In genomic region chr13:23755000-23755399, GRCm38 (mm10) we compare ENCODE assay signal across 19 mouse cellular contexts. TPM values are rescaled to one million over a fixed set of nuclear protein-coding genes. Genes with fewer than 3 reads are reported as not detected.
DNase-seq lines count a peak whose midpoint lies in the region; ATAC-seq and TF ChIP-seq lines count a peak whose summit lies in the region.
"Had no signal": no experiment of that assay in that cellular context is flagged by ENCODE, and none has a peak within 500 bp of the region (broad histone marks: within the 10 kb centered on the region; RNA-seq: fewer than 3 reads in every experiment).

No protein-coding gene starts in this region.

- TF ChIP-seq CTCF in liver, postnatal 0 days (IDR thresholded peaks at IDR 0.05; ENCODE audit: low read depth), result no peak

- no peaks in the 10 kb centered on the region for H3K27me3 ChIP-seq in forebrain, embryonic 10.5 days (ENCODE audit: poor library complexity, severe bottlenecking)
- H3K27me3 ChIP-seq in forebrain, embryonic 13.5 days, result no peaks in the 10 kb centered on the region
- no peaks in the 10 kb centered on the region for H3K27me3 ChIP-seq in liver, embryonic 11.5 days (replicated peaks; ENCODE audit: control insufficient read depth, insufficient read depth, low read length)
- H3K27me3 ChIP-seq in embryonic facial prominence, embryonic 14.5 days (replicated peaks; ENCODE audit: control insufficient read depth, insufficient read depth, low read length), result no peaks in the 10 kb centered on the region
- no peaks in the 10 kb centered on the region for H3K27me3 ChIP-seq in liver, postnatal 0 days (ENCODE audit: insufficient read depth, low read length)

- H3K4me2 ChIP-seq in forebrain, embryonic 13.5 days, result no peak overlapping the region
- H3K4me2 ChIP-seq in liver, embryonic 11.5 days, result no peak overlapping the region
- no peak overlapping the region for H3K4me2 ChIP-seq in embryonic facial prominence, embryonic 14.5 days (ENCODE audit: low read depth, low read length)
- H3K4me2 ChIP-seq in liver, postnatal 0 days (ENCODE audit: low read depth, low read length), result no peak overlapping the region

- peaks cover 46% of the 10 kb centered on the region for H3K4me1 ChIP-seq in forebrain, embryonic 10.5 days
- H3K4me1 ChIP-seq in forebrain, embryonic 13.5 days, result peaks cover 20% of the 10 kb centered on the region
- H3K4me1 ChIP-seq in liver, embryonic 11.5 days (replicated peaks; ENCODE audit: control insufficient read depth, insufficient read depth, low read length), result peaks cover 18% of the 10 kb centered on the region; the same call in 1 of the 2 replicates
- peaks cover 6% of the 10 kb centered on the region; the same call in 1 of the 2 replicates for H3K4me1 ChIP-seq in embryonic facial prominence, embryonic 14.5 days (ENCODE audit: control insufficient read depth, insufficient read depth, low read length)
- peaks cover 6% of the 10 kb centered on the region; the same call in 1 of the 2 replicates for H3K4me1 ChIP-seq in liver, postnatal 0 days (ENCODE audit: insufficient read depth)

- peak overlapping the region; percentile 91 for H3K27ac ChIP-seq in forebrain, embryonic 10.5 days
- no peak overlapping the region for H3K27ac ChIP-seq in forebrain, embryonic 13.5 days
- peak overlapping the region; percentile 63 for H3K27ac ChIP-seq in liver, embryonic 11.5 days (ENCODE audit: low read depth, low read length)
- peak overlapping the region; percentile 58 for H3K27ac ChIP-seq in embryonic facial prominence, embryonic 14.5 days (replicated peaks; ENCODE audit: low read depth, low read length)
- peak overlapping the region; percentile 60 for H3K27ac ChIP-seq in liver, postnatal 0 days (ENCODE audit: low read depth)
- H3K27ac ChIP-seq: hindbrain, postnatal 0 days had no signal

- no peak overlapping the region for H3K9ac ChIP-seq in forebrain, embryonic 13.5 days
- no peak overlapping the region for H3K9ac ChIP-seq in liver, embryonic 11.5 days (ENCODE audit: low read depth, low read length)
- H3K9ac ChIP-seq in embryonic facial prominence, embryonic 14.5 days (ENCODE audit: low read depth, low read length), result no peak overlapping the region
- no peak overlapping the region for H3K9ac ChIP-seq in liver, postnatal 0 days (replicated peaks)

- H3K36me3 ChIP-seq in forebrain, embryonic 10.5 days (replicated peaks), result no peaks in the 10 kb centered on the region
- H3K36me3 ChIP-seq in forebrain, embryonic 13.5 days (ENCODE audit: poor library complexity, severe bottlenecking), result no peaks in the 10 kb centered on the region
- no peaks in the 10 kb centered on the region for H3K36me3 ChIP-seq in liver, embryonic 11.5 days (ENCODE audit: control insufficient read depth, insufficient read depth, low read length)
- no peaks in the 10 kb centered on the region for H3K36me3 ChIP-seq in embryonic facial prominence, embryonic 14.5 days (ENCODE audit: control insufficient read depth, insufficient read depth, low read length)
- no peaks in the 10 kb centered on the region for H3K36me3 ChIP-seq in liver, postnatal 0 days (replicated peaks; ENCODE audit: insufficient read depth, low read length)

- TF ChIP-seq EP300 in liver, postnatal 0 days (IDR thresholded peaks at IDR 0.05; ENCODE audit: low read depth), result no peak

- H3K9me3 ChIP-seq in forebrain, embryonic 10.5 days, result no peaks in the 10 kb centered on the region
- no peaks in the 10 kb centered on the region for H3K9me3 ChIP-seq in forebrain, embryonic 13.5 days (replicated peaks)
- no peaks in the 10 kb centered on the region for H3K9me3 ChIP-seq in liver, embryonic 11.5 days (ENCODE audit: control insufficient read depth, low read length)
- H3K9me3 ChIP-seq in embryonic facial prominence, embryonic 14.5 days (ENCODE audit: control insufficient read depth, low read length), result no peaks in the 10 kb centered on the region
- no peaks in the 10 kb centered on the region for H3K9me3 ChIP-seq in liver, postnatal 0 days (ENCODE audit: low read length)

- H3K4me3 ChIP-seq in forebrain, embryonic 10.5 days, result no peak overlapping the region
- no peak overlapping the region for H3K4me3 ChIP-seq in forebrain, embryonic 13.5 days
- no peak overlapping the region for H3K4me3 ChIP-seq in liver, embryonic 11.5 days (ENCODE audit: low read depth, low read length)
- H3K4me3 ChIP-seq in embryonic facial prominence, embryonic 14.5 days (ENCODE audit: low read depth, low read length), result no peak overlapping the region
- no peak overlapping the region for H3K4me3 ChIP-seq in liver, postnatal 0 days (ENCODE audit: low read depth, low read length)

- no peak for DNase-seq in forebrain, embryonic 10.5 days (ENCODE audit: extremely low spot score, low spot score)
- DNase-seq in liver, embryonic 11.5 days (ENCODE audit: low spot score), result no peak
- DNase-seq in liver, result no peak
- no peak for DNase-seq in embryonic facial prominence, embryonic 14.5 days (ENCODE audit: low spot score)
- DNase-seq in liver, postnatal 0 days, result no peak
- no peak for DNase-seq in cerebellum, postnatal 4 days (ENCODE audit: low spot score in 2 of 2)
- DNase-seq: cerebellum, postnatal 14 days; gastrocnemius, postnatal 36 days; kidney, adult 2 months; kidney, postnatal 36 days; right cerebral cortex, postnatal 14 days; thymus, postnatal 14 days had no signal

- ATAC-seq in forebrain, embryonic 13.5 days, result no peak
- no peak for ATAC-seq in liver, embryonic 11.5 days (replicated peaks; ENCODE audit: low FRiP score)
- no peak for ATAC-seq in embryonic facial prominence, embryonic 14.5 days (ENCODE audit: low read depth)
- ATAC-seq in liver, postnatal 0 days, result no peak
- no peak for ATAC-seq in megakaryocyte-erythroid progenitor cell, adult 5-6 weeks (replicated peaks; ENCODE audit: low FRiP score, low TSS enrichment, poor library complexity, severe bottlenecking)
- ATAC-seq: CD4-positive, CD25-positive, alpha-beta regulatory T cell, adult 4 months; hindbrain, postnatal 0 days; midbrain, embryonic 16.5 days had no signal

RNA-seq across cellular contexts. Expression of gene Hist1h4b, which starts 1.8 kb away (rescaled TPM):
- polyA plus RNA-seq in forebrain, embryonic 10.5 days (2016; fragmentation: Nextera tagmentation; extraction: Ambion mirVana), result 2.5 and 4.5 TPM in 2 replicates
- polyA plus RNA-seq in forebrain, embryonic 13.5 days (2015; fragmentation: Nextera tagmentation; extraction: Ambion mirVana), result 5.7 and 6.1 TPM in 2 replicates
- polyA plus RNA-seq in liver, embryonic 11.5 days (2014; fragmentation: Nextera tagmentation; extraction: Ambion mirVana), result 4.0 TPM in 2 replicates
- 3.5 and 4.7 TPM in 2 replicates for polyA plus RNA-seq in embryonic facial prominence, embryonic 14.5 days (2014; fragmentation: Nextera tagmentation; extraction: Ambion mirVana)
- 2.5 and 3.2 TPM in 2 replicates for polyA plus RNA-seq in liver, postnatal 0 days (2015; fragmentation: Nextera tagmentation; extraction: Ambion mirVana)
- total RNA-seq in megakaryocyte-erythroid progenitor cell, adult 5-6 weeks (2014; fragmentation: Nextera tagmentation), result 164 and 186 TPM in 2 replicates
- total RNA-seq in megakaryocyte-erythroid progenitor cell, adult 5-6 weeks (2017), result 396 and 733 TPM in 2 replicates
- polyA plus RNA-seq: liver, adult 2 months had no signal

RNA-seq across cellular contexts. Expression of gene Hist1h3b, which starts 2.9 kb away (rescaled TPM):
- polyA plus RNA-seq in forebrain, embryonic 10.5 days (2016; fragmentation: Nextera tagmentation; extraction: Ambion mirVana), result 9.1 and 9.5 TPM in 2 replicates
- polyA plus RNA-seq in forebrain, embryonic 13.5 days (2015; fragmentation: Nextera tagmentation; extraction: Ambion mirVana), result 17.0 and 19.6 TPM in 2 replicates
- polyA plus RNA-seq in liver, embryonic 11.5 days (2014; fragmentation: Nextera tagmentation; extraction: Ambion mirVana), result 5.5 and 8.3 TPM in 2 replicates
- 6.6 and 11.5 TPM in 2 replicates for polyA plus RNA-seq in embryonic facial prominence, embryonic 14.5 days (2014; fragmentation: Nextera tagmentation; extraction: Ambion mirVana)
- polyA plus RNA-seq in liver, postnatal 0 days (2015; fragmentation: Nextera tagmentation; extraction: Ambion mirVana), result 10.2 and 16.0 TPM in 2 replicates
- 324 and 486 TPM in 2 replicates for total RNA-seq in megakaryocyte-erythroid progenitor cell, adult 5-6 weeks (2014; fragmentation: Nextera tagmentation)
- total RNA-seq in megakaryocyte-erythroid progenitor cell, adult 5-6 weeks (2017), result 276 and 731 TPM in 2 replicates
- polyA plus RNA-seq: CD4-positive, CD25-positive, alpha-beta regulatory T cell, adult 4 months had no signal

RNA-seq across cellular contexts. Expression of gene Hist1h2ab, which starts 4.1 kb away (rescaled TPM):
- 49.5 and 50.4 TPM in 2 replicates for polyA plus RNA-seq in forebrain, embryonic 10.5 days (2016; fragmentation: Nextera tagmentation; extraction: Ambion mirVana)
- 58.6 and 70.5 TPM in 2 replicates for polyA plus RNA-seq in forebrain, embryonic 13.5 days (2015; fragmentation: Nextera tagmentation; extraction: Ambion mirVana)
- 38.5 and 42.1 TPM in 2 replicates for polyA plus RNA-seq in liver, embryonic 11.5 days (2014; fragmentation: Nextera tagmentation; extraction: Ambion mirVana)
- polyA plus RNA-seq in embryonic facial prominence, embryonic 14.5 days (2014; fragmentation: Nextera tagmentation; extraction: Ambion mirVana), result 30.2 and 32.6 TPM in 2 replicates
- 46.5 and 47.4 TPM in 2 replicates for polyA plus RNA-seq in liver, postnatal 0 days (2015; fragmentation: Nextera tagmentation; extraction: Ambion mirVana)
- total RNA-seq in megakaryocyte-erythroid progenitor cell, adult 5-6 weeks (2014; fragmentation: Nextera tagmentation), result 69.7 and 80.3 TPM in 2 replicates
- total RNA-seq in megakaryocyte-erythroid progenitor cell, adult 5-6 weeks (2017), result 1,316 and 2,308 TPM in 2 replicates

RNA-seq across cellular contexts. Expression of gene Hist1h4a, which starts 6.0 kb away (rescaled TPM):
- 0.69 TPM in 1 of 2 replicates, not detected in the other for polyA plus RNA-seq in forebrain, embryonic 10.5 days (2016; fragmentation: Nextera tagmentation; extraction: Ambion mirVana)
- 0.64 and 1.1 TPM in 2 replicates for polyA plus RNA-seq in forebrain, embryonic 13.5 days (2015; fragmentation: Nextera tagmentation; extraction: Ambion mirVana)
- polyA plus RNA-seq in liver, embryonic 11.5 days (2014; fragmentation: Nextera tagmentation; extraction: Ambion mirVana), result 0.57 TPM in 1 of 2 replicates, not detected in the other
- polyA plus RNA-seq in embryonic facial prominence, embryonic 14.5 days (2014; fragmentation: Nextera tagmentation; extraction: Ambion mirVana), result 0.68 and 0.74 TPM in 2 replicates
- polyA plus RNA-seq in liver, postnatal 0 days (2015; fragmentation: Nextera tagmentation; extraction: Ambion mirVana), result 0.40 and 0.49 TPM in 2 replicates
- 58.4 and 68.4 TPM in 2 replicates for total RNA-seq in megakaryocyte-erythroid progenitor cell, adult 5-6 weeks (2014; fragmentation: Nextera tagmentation)
- 328 and 432 TPM in 2 replicates for total RNA-seq in megakaryocyte-erythroid progenitor cell, adult 5-6 weeks (2017)
- polyA plus RNA-seq: CD4-positive, CD25-positive, alpha-beta regulatory T cell, adult 4 months; liver, adult 2 months; neural tube, embryonic 11.5 days had no signal

RNA-seq across cellular contexts. Expression of gene Hist1h3a, which starts 7.2 kb away (rescaled TPM):
- 2.2 and 3.6 TPM in 2 replicates for polyA plus RNA-seq in forebrain, embryonic 10.5 days (2016; fragmentation: Nextera tagmentation; extraction: Ambion mirVana)
- polyA plus RNA-seq in forebrain, embryonic 13.5 days (2015; fragmentation: Nextera tagmentation; extraction: Ambion mirVana), result 6.3 and 7.2 TPM in 2 replicates
- 4.2 and 8.8 TPM in 2 replicates for polyA plus RNA-seq in liver, embryonic 11.5 days (2014; fragmentation: Nextera tagmentation; extraction: Ambion mirVana)
- polyA plus RNA-seq in embryonic facial prominence, embryonic 14.5 days (2014; fragmentation: Nextera tagmentation; extraction: Ambion mirVana), result 3.7 and 4.9 TPM in 2 replicates
- 6.1 and 7.5 TPM in 2 replicates for polyA plus RNA-seq in liver, postnatal 0 days (2015; fragmentation: Nextera tagmentation; extraction: Ambion mirVana)
- total RNA-seq in megakaryocyte-erythroid progenitor cell, adult 5-6 weeks (2014; fragmentation: Nextera tagmentation), result 67.8 and 132 TPM in 2 replicates
- 285 and 495 TPM in 2 replicates for total RNA-seq in megakaryocyte-erythroid progenitor cell, adult 5-6 weeks (2017)
